Mouse (Mus musculus) urinary bladder, postnatal 4 days (tissue): Measurements from ENCODE around the gene Col18a1.

Experiments used
- DNase-seq, 2 experiments: peaks; one replicate each; pipeline ENCODE4 v3.0.0; 2021 to 2022; ENCODE audit warnings: low spot score in 2 of 2

Gene Col18a1

DNA sequence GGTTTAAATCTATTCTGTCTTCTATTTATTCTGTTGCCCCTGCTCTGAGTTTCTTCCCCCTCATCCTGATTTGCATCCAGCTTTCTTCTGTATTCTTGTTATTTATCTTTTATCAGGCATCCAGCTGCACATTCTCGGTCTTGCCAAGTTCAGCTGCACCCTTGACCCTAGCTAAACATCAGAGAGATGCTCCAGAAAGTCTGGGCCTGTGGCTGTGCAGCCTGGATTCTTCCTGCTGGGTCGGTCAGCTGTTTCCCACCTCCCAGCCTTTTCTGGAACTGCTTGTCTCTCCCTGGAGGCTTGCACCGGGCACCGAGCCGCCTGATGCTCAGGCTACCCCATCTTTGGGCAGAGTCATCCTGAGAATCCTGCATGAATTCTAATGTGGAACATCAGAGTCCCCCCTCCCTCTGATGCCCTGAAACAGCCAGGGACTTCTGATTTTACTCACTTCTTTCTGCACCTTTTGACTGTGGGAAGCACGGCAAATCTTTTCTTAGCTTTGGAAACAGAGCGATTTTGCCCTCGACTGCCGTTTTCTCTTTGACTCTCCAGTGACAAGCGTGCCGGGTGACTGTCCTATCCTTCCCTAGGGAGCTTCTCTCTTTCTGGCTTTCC, 103.8 kb downstream of the Col18a1 start:
- peak in 1 of 2 experiments; percentile 62 for DNase-seq

DNA sequence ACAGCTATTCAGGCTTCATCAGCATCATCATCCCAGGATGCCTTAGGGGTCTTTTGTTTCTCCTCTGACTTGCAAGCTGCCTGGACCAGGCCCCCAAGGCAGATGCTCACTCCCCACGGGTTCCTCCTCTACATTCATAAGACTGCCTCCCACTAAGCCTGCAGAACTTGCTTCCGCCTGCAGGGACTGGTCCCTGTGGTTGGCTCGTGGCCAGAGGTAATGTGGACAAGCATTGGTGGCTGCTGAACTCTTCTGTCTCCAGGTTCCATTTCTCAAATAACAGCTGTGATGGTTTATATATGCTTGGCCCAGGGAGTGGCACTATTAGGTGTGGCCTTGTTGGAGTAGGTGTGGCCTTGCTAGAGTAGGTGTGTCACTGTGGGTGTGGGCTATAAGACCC, 104.9 kb downstream of the Col18a1 start:
- no peak for DNase-seq

DNA sequence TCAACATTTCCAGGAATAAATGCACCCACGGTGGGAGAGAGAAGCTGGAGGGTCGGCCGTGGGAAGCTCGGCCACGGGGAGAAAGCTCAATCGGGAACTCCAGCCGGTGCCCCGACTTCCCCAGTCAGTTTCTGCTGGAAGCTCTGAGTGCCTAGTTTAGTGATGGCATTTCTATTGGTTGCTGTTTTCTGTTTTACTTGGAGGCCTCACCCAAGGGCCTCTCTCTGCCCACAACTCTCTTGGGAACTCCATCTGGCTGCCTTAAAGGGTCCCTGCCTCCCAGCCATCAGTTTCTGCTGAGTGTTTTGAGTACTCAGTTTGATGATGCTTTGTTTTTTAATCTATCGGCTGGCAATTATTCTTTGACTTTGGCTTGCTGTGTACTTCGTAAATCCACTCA, 109.6 kb downstream of the Col18a1 start:
- DNase-seq, result no peak

DNA sequence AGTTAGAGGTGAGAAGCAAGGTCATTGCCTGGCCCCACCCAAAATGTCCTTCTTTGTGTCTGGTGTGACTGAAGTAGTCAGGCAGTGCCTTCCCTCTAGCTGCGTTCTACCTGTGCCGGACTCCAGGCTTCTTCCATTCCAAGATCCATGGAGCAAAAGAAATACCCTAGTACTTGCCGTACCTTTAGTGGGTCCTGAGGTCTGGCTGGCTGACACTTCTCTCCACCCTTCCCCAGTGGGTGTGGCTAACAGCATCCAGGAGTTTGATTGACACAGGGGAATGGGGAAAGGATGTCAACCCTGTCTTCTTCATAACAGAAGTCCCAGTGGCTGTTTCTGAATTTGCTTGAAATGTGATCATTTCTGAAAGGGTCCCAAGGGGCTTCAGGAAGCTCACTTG, 117.7 kb downstream of the Col18a1 start:
- DNase-seq, result no peak

DNA sequence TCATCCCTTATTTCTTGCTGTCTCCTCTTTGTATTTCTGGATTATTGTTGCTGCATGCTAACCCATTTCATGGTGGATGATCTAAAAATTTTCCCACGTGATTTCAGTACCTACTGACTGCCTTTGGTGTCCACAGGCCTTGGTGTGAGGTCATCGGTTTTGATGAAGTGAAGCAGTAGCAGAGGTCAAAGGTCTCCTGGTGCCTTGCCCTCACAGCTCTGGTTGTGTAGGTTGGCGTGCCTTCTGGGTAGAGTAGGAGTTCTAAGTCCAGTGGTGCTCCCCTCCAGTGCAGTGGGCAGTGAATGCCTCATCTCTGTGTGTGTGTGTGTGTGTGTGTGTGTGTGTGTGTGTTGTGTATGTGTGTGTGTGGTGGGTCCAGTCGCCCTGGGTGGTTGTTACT, 118.2 kb downstream of the Col18a1 start:
- no peak for DNase-seq

DNA sequence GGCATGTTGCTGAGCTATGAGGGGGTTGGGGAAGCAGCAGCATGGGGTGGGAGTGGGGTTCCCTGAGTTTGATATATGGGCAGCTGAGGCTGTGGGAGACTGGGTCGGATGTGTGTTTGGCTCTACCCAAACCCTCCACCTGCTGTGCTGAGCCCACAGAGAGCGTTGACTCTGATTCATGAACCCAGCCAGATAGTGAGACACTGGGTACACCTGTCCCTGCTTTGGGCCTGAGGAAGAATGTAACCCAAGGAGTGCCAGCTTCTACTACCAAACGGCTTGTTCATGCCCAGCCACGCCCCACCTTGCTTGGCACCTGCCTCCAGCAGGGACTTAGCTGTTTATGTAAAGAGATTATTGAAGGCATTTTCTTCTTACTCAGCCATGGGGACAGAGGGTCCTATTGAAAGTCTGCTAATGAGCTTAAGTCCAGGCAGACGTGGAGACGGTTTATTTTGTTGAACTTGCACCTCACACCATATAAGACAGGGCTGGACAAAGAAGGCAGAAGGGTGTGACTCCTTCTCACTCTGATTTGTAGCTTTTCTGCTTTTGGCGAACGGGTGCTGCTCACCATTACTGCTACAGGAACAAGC, 127.7 kb downstream of the Col18a1 start:
- DNase-seq, result no peak

DNA sequence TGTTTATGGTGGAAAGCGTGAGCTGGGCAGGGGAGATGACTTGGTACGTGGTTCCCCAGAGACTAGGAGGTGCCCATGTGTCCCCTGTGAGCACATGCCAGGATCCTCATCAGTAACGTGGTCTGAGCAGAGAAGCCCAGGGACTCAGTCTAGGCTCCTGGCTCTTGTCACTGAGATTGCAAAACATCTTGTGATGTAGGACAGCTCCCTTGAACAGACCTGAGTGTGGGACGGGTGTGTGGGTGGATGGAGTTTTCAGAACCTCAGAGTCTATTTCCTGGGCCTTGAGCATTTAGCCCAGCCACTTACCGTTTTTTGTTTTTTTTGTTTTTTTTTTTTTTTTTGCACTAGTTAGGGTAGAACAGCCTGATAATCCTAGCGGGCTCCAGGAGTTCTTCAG, 130.9 kb downstream of the Col18a1 start:
- no peak for DNase-seq

DNA sequence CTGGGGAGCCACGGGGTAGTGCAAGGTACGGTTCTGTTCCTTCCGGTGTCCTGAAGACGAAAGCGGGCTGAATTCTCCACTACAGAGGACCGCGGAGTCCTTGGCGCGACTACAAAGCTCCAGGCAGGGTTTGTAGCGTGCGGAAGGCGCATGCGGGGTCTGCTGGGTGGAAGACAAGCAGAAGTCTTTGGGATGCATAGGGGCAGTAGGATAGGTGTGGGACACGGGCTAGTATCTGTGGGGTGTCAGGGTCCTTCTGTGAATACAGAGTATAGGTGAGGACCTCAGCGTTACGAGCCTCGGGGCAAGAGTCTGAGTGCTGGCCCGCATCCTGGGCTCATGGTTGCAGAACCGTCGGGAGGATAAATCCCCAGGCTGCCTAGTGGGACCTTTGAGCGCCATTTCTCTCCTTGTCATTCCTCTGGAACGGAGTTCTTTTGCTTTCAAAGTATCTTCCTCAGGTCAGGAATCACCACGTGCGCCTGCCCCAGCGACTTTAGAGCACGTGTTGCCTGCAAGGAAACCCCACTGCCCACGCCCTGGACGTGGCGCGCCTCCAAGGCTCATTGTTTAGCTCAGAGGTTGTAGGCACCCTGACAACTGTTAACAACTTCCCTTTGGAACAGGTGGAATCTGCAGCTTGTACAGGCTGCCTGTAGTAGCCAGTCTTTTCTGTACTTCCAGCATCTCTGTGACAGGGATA, 132.9 kb downstream of the Col18a1 start:
- DNase-seq, result no peak

DNA sequence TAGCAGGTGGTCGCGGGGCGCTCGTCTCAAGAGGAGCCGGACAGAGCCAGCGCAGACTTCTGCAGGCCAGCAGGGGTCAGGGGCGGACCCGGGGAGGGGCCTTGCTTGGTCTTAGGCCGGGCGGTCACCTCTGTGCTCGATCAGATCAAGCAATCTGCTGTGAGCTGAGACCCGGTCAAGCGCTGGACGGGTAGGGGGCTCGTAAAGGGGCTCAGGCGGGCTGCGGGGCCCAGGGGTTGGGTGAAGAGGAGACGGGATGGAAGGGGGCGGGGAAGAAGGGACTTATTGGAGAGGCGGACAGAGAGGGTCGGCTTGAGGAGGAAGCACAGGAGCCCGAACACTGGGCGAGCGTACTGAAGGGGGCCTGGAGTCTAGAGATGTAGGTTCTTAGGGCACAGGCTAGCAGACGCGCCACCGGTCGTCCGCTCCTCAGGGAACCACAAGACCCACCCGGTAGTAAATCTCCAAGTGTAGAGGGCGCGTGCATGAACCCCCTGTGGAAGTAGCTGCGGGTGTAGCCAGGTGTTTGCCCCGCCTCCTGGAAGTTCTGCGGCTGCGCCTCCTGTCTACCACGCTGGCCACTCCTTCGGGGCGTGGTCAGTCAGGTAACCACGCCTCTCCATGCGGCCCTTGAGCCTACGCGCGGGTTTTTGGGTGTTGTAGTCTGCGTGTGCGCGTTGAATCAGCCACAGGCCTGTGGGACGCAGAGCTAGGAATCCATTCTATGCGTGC, 133.6 kb downstream of the Col18a1 start:
- peak; percentile 88 to 92 for DNase-seq

DNA sequence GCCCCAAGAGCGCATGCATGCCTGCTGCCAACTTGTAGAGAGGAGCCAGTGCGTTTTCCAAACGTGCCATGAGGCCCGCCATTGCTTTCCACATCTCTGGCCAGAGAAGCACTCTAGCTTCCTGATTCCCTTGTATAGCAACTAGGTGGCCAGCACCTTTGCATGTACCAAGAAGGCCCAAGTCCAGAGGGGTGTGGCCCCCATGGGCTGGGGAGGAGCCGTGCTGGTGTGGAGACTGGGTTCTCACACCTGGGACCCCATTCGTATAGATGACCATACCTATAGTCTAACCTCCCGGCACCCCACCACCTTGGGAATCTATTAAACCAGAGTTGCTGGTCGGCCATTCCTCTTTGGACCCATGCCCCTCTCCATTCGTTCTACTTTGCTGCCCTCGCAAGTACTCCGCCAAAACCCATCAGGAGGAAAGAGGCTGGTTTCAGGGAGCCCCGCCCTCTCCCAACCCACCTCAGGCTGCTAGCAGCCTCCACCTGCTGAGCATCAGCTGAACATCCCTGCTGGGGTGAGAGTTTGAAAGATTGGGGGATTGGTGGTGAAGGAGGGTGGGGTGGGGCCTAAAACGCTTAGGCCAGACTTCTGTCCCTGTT, 134.5 kb downstream of the Col18a1 start, which contains the start of gene Slc19a1:
Slc19a1 (plus strand) TSS at position 474 of the 608 bp plus-strand sequence.
- DNase-seq, result no peak

DNA sequence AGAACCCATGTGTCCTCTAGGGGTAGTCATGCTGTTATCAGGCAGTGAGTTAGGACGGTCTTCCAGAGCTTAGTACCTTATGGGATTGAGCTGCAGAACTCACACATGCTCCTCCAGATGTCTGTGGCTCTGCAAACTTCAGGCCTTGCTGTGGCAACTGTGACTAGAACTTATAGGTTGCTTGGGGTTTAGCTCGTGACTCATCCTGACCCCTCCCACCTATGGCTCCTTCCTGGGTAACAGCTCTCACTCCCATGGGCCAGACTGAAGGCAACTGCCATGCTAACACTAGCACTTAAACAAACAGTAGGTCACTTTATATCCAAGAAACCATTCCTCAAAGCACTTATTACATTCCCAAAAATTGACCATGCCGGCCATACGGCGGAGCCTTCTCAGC, 135.7 kb downstream of the Col18a1 start:
- DNase-seq, result no peak

DNA sequence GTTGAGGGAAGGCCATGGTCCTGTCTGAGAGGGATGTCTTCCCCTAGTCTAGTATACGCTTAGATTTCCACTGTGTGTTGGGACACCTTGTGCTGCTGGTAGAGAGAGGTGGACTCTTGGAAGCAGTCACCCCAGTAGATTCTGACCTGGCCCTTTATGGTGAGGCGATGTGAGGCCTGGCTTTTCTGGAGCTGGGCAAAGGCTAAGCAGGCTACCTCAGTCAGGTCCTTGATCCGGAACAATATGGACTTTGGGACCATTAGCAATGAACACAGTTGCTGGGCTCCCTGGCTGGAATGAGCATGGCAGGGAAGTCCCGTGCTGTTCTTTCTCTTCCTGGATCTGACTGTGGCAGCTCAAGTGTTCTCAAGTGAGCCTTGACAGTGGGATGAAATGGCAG, 136.6 kb downstream of the Col18a1 start:
- no peak for DNase-seq

DNA sequence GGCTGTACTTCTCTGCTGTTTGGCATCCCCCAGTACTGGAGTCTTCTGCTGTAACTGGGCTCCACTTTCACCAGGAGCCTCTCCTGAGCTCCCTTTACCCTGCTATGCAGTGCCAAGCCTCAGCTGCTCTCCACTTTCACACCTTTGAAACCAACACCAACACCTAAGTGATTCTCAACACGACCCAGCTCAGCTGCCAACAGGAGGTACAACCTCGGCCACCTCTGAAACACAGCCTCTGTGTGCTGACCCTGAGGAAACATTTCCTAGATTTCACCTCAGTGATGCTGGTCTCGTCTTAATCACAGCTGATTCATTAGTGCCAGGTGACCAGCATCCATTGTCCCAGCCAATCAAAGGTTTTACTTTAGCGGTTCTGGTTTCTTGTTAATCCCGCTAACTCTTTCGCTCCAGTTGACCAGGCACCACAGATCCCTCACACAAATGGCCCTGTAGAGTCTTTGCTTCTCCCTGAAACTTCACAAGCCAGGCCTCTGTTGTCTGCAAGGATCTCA, 137.5 kb downstream of the Col18a1 start:
- no peak for DNase-seq

DNA sequence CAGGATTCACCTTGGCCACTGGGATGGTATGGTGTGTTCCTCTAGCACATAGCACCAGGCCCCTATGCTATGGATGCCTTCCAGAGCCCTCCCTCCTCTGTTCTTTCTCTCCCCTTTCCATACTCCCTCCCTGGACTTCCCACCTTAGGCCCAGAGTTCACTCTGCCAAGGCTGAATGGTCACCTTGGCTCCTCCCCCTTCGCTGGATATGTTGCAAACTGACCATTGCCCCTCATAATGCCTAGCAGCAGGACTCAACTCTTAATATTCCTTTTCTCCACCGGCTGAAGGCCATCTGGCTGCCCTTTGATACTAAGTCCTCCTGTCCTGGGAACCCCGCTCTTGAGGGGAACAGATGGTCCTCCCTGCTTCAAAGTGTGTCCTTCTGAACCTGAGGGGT, 139.4 kb downstream of the Col18a1 start:
- DNase-seq, result no peak

DNA sequence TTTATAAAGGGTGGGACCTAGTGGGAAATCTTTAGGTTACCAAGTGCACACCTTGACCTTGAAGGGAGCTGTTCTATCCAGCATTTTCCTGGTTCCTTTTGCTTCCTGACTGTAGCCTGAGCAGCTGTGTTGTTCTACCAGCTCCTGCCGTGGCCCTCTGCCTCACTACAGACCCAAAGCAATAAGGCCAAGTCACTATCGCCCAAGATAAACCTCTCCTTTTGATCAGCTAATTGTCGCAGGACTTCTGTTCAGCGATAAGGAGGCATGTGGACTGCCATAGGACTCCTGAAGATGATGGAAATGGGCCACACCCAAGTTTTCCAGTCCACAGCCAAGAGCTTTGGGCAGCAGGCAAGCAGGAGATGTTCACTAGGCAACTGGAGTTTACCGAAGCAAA, 142.1 kb downstream of the Col18a1 start:
- DNase-seq, result no peak

DNA sequence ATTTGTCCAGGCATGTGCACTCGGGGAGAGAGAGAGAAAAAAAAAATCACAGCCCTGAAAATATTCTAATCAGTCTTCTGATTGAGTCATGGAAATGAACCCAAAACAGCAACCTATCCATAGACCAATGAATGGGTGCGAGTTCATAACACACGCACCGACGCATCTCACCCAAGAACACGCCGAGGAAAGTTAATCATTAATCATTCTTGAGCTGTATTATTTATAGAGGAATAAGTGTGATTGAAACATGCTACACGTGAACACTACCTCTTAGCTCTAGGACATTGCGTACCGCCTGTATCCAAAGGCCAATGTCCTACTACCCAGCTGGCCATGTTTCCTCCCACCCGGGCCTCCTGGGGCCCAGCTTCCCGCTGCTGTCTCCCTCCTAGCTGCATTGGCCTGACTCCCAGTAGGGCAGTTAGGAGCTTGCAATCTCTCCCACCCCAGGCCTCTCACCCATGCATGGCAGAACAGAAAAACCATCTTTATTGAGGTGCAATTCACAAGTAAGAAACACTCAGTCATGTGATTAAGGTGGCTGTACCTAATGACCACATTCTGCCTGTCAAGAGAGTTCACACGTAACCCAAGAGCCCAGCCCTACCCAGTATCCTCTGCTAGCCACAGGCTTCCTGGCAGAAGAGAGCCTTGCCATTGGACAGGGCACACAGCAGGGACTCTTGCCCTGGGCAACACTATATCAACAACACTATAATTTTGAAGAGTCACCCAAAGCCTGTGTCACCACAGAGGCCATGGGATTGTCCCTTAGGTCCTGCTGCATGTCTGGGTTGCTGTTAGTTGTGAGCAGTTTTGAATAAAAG, 143.8 kb downstream of the Col18a1 start:
- DNase-seq, result no peak

DNA sequence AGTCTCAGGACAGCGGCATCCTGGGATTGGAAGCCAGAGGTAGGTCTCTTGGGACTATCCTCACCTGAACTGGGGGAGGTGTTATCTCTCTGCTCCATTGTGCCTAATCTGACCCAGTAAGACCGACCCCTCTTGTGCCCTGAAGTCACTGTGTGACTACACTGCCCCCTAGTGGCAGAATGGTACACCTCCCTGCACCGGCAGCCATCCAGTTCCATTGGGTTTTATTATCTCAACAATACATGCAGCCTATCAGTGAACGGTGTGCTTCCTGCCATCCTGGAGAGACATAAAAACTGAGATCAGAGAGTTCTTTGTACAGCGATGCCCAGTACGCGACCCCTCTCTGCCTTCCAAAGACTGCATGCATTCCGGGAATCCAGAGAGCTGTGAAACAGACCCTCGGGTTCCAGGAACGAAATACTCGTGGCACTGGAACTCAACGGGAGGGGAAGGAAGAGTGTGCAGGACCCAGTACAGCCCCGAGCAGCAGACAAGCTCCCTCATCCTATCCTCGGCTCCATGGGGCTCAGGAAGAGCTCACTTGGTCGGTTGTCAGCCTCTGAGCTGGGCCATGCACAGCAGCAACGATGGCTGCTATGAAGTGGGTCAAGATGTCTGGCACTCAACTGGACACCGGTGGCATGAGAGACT, 144.8 kb downstream of the Col18a1 start:
- DNase-seq, result peak; percentile 63 to 77

DNA sequence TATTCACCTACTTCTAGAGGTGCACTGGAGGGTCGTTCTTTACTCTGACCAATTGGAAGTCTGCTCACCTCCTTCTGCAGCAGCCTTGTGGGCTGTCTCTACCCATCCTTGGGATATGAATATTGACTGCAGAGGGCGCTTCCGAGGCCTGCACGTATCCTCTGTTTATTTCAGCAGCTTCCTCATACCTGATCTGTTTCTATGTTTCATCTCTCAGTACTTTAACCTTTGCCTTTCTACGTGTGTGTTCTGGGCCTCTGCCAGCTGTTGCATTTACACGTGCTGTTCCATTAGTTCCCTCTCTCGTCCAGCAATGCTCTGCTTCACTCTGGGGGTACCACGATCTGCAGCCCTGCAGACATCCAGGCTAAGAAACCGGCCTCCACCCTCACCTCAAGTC, 148.7 kb downstream of the Col18a1 start:
- no peak for DNase-seq

DNA sequence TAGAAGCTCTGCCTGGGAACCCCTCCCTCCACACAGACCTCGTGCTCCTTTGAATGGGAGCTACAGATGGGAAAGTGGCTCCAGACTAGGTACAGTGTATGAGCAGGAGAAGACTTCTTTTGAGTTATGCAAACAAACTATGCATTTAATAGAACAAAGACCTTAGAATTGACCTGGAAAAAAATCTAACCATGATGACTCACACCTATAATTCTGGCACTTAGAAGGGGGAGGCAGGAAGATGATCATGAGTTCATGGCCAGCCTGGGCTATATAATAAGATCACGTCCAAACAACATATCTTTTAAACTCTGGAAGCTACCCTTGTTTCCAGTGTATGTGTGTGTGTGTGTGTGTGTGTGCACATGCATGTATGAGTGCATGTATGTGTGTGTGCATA, 149.3 kb downstream of the Col18a1 start:
- DNase-seq, result no peak

DNA sequence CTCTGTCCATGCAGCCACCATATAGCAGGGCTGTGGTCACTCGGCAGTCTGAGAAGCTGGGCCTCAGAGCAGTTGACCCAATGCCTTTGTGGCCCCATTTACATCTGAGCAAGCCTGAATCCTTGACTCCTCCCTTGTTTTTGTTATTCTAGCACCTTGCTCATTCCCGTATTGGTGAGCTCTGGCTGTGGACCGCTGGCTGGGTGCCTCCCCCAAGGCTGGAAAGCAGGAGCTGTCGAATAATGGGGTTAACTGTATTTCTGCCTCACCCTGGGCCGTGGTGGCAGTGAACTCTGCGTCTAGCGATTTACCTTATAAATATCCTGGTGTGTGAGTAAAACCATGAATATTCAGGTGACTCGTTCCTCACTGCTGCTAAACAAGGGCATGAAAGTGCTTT, 149.8 kb downstream of the Col18a1 start:
- DNase-seq, result no peak

DNA sequence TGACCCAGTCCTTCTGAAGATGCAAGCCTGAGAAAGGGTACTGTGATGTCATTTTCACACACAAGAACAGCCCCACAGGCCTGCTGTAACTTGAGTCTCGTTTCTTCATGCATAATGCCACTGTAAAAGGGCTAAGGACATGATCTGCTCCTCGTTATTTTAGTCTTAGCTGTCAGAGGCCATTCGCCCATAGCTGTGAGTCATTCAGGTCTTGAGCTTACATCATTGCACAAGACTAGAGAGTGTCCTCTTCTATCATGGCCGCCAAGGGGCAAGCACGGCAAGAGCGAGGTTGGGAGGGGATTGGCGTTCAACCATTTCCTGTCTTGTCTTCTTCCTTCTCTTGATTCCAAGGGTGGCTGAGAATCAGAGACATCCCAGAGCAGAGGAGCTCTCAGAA, 150.3 kb downstream of the Col18a1 start:
- DNase-seq, result no peak
